Mouse (Mus musculus): ENCODE measurements around the gene Etv5. TPM values are rescaled to one million over a fixed set of nuclear protein-coding genes. Genes with fewer than 3 reads are reported as not detected.
A peak's percentile ranks its signal among the peaks of the same experiment; 100 is the strongest.

The Etv5 gene
- polyA plus RNA-seq, 1 experiment, result 55.9 TPM

GRCm38 (mm10) chr16:22349798-22350197 lies 89.7 kb downstream of the Etv5 start:
- DNase-seq (ENCODE audit: extremely low spot score in 1 of 2, low spot score in 1 of 2), result no peak

DNA sequence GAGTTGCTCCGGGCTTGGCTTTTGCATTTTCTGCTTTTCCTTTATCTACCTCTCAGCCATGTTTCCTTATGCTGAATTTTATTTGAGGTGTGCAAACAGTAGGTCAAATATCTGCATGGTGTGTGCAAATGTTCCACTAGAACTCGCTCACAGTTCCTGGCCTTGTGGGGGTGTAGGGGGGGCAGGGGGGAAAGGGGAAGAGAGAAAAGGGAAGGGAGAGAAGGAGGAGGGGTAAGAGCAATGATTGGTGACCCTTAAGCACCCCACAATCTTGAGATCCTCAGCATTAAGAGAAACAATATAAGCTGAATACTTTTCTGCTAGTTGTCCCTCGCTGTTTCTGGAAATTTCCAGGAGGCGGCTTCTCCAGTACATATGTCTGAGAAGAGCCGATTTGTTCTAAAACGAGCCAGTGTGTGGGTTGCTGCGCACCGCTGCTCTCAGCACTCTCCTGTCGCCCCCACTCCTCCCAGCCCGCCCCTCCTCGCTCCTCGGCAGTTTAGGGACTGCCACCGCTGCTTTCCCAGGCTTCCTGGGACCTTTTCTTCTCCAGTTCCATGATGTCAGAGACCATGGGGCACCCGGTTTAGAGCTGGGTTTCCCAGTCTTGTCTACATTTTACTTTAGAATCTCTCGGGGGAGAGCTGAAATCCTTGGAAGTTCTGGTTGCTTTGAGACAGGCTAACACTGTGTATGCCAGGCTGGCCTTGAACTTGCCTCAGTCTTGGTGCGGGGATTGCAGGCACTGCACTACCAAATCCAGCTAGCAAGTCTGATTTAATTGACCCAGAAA lies 90.8 kb downstream of the Etv5 start:
- peak; percentile 83 to 90 for DNase-seq (ENCODE audit: extremely low spot score in 1 of 2, low spot score in 1 of 2)

DNA sequence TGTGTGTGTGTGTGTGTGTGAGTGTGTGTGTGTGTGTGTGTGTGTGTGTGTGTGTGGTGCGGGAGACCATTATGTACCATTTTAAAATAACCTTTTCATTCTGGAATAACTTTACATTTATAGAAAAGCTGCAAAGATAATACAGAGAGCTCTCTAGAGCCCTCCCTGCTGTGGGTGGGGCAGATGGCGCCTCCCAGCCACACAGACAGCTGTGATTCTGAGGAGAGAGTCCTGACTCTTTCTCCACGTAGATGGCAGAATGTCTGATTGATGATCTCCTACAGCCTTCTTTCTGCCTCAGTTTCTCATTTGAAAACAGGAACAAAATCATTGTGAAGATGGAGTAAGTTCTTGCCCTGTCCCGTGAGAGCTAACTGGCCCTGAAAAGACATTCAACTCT lies 91.5 kb downstream of the Etv5 start:
- peak in 1 of 2 experiments; percentile 51 for DNase-seq (ENCODE audit: extremely low spot score in 1 of 2, low spot score in 1 of 2)

DNA sequence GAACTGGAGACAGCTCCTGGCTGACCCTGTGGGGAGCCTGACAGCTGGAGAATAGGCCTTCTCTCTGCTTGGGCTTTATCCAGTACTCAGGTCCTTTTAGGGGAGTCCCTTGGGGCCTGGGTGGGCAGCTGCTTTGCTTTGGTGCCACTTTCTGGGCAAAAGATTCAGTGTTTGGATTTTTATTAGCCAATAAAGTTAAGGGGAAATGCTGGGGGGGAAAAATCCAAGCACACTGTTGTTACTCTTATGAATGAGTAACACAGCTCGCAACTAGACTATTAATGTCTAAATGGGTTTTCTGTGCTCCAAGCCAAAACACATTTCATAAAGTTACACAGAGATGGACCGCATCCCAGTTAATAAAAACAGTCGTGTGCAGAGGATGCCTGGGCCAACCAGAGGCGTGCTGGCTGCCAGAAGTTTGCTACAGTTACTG lies 98.3 kb downstream of the Etv5 start:
- no peak for DNase-seq (ENCODE audit: extremely low spot score in 1 of 2, low spot score in 1 of 2)

DNA sequence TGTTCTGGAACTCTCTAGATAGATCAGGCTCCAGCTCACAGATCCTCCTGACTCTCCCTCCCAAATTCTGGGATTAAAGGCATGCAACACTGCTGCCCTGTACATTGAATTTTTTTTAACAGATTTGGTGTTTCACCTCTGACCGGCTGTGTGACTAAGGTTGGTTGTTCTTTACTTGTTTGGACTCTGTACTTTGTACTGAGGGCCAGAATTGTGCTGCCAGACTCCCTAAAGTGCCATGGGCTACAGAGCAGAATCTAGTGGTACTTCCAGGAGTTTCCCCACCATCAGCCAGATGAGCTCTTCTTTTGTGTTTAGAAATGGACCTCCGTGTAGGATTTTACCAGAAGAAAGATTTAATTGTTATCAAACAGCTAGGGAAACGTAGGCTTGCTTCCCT lies 103.7 kb downstream of the Etv5 start:
- DNase-seq (ENCODE audit: extremely low spot score in 1 of 2, low spot score in 1 of 2), result no peak

Other genes starting within 250 kb of the Etv5 start
- 75.1 and 86.6 TPM in 2 replicates for gene Tra2b, start 173.7 kb downstream of the Etv5 start, polyA plus RNA-seq (2012; rRNA removed)
- 15.5 and 21.1 TPM in 2 replicates for gene Dgkg, start 217.5 kb upstream of the Etv5 start, polyA plus RNA-seq (2012; rRNA removed)